Mouse (Mus musculus) Patski (cell line): ENCODE measurements at regions not wholly inside any gene's neighbourhood (a gene's known extent, or its start where the extent isn't known, plus 50 kb on each side); places are given as distances from the start of the nearest gene placed in this dataset.
A peak's percentile ranks its signal among the peaks of the same experiment; 100 is the strongest.

Experiments used
- ATAC-seq: fragments of 100-300 bp; one replicate; pipeline ENCODE4 v1.8.0; 2021
- CTCF ChIA-PET: fragments of 350-600 bp; sonication (Branson Sonifier 250); formaldehyde crosslinking; loops from one replicate; lab custom pipeline; 2022; ENCODE audit warnings: inconsistent platforms; lab: Charles Lee
- POLR2A ChIA-PET: fragments of 350-600 bp; sonication (Branson Sonifier 250); formaldehyde crosslinking; loops from one replicate; lab custom pipeline; 2022; ENCODE audit warnings: antibody characterized with exemption, inconsistent platforms; lab: Charles Lee
- DNase-seq: peaks from one replicate; pipeline ENCODE4 v3.0.0-alpha.2; 2011; ENCODE audit warnings: low read depth, low spot score
- H3K27me3 ChIP-seq: fragments of 371-371 bp; one replicate; pipeline ENCODE4 v1.5.1; 2021
- CTCF ChIP-seq: fragments of 100-300 bp; IDR thresholded peaks from one replicate; pipeline ENCODE4 v1.5.1; 2021
- in situ Hi-C: fragments of 300-500 bp; cut with MboI; formaldehyde crosslinking; loops from 3 replicates; pipeline ENCODE4 v1.11.1; 2018; ENCODE audit warnings: low pct_unique_long_range_greater_than_20kb, mixed read lengths

- no peaks in the 10 kb centered on the region for H3K27me3 ChIP-seq
- POLR2A ChIA-PET, result no interaction called here
- ATAC-seq (no peak), DNase-seq (no peak)
- no peak for TF ChIP-seq CTCF
- in situ Hi-C loops, result no loop called here
- CTCF ChIA-PET, result no interaction called here
These were observed 274.9 kb upstream of the Mpped2 start for GRCm38 (mm10) chr2:106418181-106418580.

DNA sequence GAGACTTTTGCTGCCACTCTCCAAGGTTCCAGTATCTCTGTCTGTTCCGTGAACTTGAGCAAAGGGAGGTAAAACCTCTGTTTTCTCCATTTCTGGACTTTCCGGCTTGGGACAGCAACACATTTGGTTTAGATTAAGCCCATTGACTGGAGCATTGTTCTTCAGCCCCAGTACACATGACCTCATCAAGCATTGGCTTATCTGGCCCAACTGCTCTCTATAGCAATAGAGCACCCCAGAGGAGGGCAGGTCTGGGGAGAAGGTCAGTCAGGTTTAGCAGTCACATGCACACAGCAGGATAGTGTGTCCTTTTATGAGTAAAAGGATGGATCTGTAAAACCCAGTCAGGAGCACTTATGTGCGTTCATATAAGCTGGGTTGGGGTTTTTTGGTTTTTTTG is 268.1 kb upstream of the Mpped2 start:
- H3K27me3 ChIP-seq, result no peaks in the 10 kb centered on the region
- ATAC-seq (no peak), DNase-seq (no peak)
- no peak for TF ChIP-seq CTCF
- in situ Hi-C loops, result no loop called here
- POLR2A ChIA-PET, result interaction anchor here (0.6 kb wide), 1 partner anchor 534 kb away, joined by 7 read pairs; no protein-coding TSS in a partner anchor
- CTCF ChIA-PET, result no interaction called here

GRCm38 (mm10) chr2:106425451-106425881 is 267.6 kb upstream of the Mpped2 start:
- no peak for DNase-seq
- no peaks in the 10 kb centered on the region for H3K27me3 ChIP-seq
- no peak for ATAC-seq
- no peak for TF ChIP-seq CTCF
- in situ Hi-C loops, result no loop called here
- ChIA-PET POLR2A (interaction anchor here (0.6 kb wide), 1 partner anchor 534 kb away, joined by 7 read pairs; no protein-coding TSS in a partner anchor), CTCF (no interaction called here)

DNA sequence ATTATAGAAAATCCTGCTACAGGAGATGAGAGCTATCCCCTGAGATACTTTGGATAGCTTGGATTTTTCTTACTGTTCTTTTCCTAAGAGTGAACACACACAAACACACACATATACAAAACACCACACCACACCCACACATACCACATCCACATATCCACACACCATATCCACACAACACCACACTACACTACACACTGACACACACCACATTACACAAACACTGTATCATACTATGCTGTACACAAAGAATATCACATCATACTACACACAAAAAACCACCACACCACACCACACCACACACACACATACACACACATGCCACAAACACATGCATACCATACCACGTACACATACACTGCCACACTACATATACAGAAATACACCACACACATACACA is 267.1 kb upstream of the Mpped2 start:
- in situ Hi-C loops, result no loop called here
- no peak for TF ChIP-seq CTCF
- DNase-seq, result no peak
- no peak for ATAC-seq
- CTCF ChIA-PET, result no interaction called here
- POLR2A ChIA-PET, result no interaction called here
- no peaks in the 10 kb centered on the region for H3K27me3 ChIP-seq

DNA sequence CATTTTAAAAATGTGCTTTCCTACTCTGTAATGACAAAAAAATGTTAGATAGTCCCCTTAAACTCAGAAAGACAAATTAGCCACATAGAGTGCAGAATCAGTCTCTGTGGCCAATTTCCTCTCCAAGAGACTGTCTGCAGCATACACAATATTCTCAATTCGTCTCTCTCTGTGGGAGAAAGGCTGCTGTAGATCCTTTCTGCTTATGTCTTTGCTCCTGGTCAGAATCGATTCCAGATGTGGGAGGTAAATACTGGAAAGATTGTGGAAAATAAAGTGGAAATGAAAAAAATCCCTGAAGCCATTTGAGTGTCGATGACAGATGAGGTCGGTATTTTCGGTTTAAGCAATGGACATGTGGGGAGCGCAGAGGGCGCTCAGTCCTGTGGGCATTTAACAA is 265.8 kb upstream of the Mpped2 start:
- no peak for TF ChIP-seq CTCF
- ChIA-PET POLR2A (no interaction called here), CTCF (no interaction called here)
- DNase-seq (no peak), ATAC-seq (no peak)
- in situ Hi-C loops, result no loop called here
- no peaks in the 10 kb centered on the region for H3K27me3 ChIP-seq

DNA sequence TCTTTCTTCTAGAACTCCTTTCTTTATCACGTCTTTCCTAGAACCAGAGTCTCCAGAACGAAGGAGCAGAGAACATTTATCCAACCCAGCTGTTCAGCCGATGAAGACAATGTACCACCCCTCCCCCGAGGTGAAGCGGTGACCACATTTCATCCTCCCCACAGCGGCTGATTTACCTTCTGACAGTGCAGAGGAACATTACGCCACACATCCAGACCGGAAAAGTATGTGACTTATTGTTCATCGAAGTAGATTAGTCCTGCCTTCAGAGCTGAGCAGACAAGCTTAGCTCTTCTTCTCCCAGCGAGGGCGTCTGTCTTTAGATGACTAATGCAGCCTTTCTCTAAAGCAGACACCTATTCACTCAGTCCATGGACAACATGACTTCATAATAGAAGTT is 264.2 kb upstream of the Mpped2 start:
- ChIA-PET CTCF (interaction anchor here (1.8 kb wide), 1 partner anchor 527 kb away, joined by 5 read pairs; no protein-coding TSS in a partner anchor), POLR2A (no interaction called here)
- in situ Hi-C loops, result no loop called here
- no peak for TF ChIP-seq CTCF
- no peak for ATAC-seq
- no peaks in the 10 kb centered on the region for H3K27me3 ChIP-seq
- DNase-seq, result no peak

GRCm38 (mm10) chr2:106431141-106431540 is 261.9 kb upstream of the Mpped2 start:
- in situ Hi-C loops, result loop anchor here (5.0 kb wide), 1 partner anchor 521 kb away; no protein-coding TSS in a partner anchor

GRCm38 (mm10) chr2:106431637-106432199 is 261.4 kb upstream of the Mpped2 start:
- POLR2A ChIA-PET, result no interaction called here
- no peak for TF ChIP-seq CTCF
- no peaks in the 10 kb centered on the region for H3K27me3 ChIP-seq
- CTCF ChIA-PET, result interaction anchor here (1.0 kb wide), 1 partner anchor 65 kb away, joined by 3 read pairs; no protein-coding TSS in a partner anchor
- DNase-seq (no peak), ATAC-seq (no peak)
- in situ Hi-C loops, result loop anchor here (5.0 kb wide), 1 partner anchor 521 kb away; no protein-coding TSS in a partner anchor

More at GRCm38 (mm10) chr2:106431141-106431540, 261.9 kb upstream of the Mpped2 start:
- DNase-seq, result peak; percentile 4
- ChIA-PET POLR2A (no interaction called here), CTCF (interaction anchor here (0.6 kb wide), 2 partner anchors 525 to 529 kb away, joined by 4 read pairs; no protein-coding TSS in a partner anchor)
- ATAC-seq, result no peak
- peak; percentile 86 for TF ChIP-seq CTCF
- no peaks in the 10 kb centered on the region for H3K27me3 ChIP-seq

GRCm38 (mm10) chr2:106436136-106436535 is 256.9 kb upstream of the Mpped2 start:
- ATAC-seq (no peak), DNase-seq (no peak)
- ChIA-PET CTCF (interaction anchor here (1.2 kb wide), 1 partner anchor 520 kb away, joined by 4 read pairs; no protein-coding TSS in a partner anchor), POLR2A (interaction anchor here (0.6 kb wide), 1 partner anchor 522 kb away, joined by 3 read pairs; no protein-coding TSS in a partner anchor)
- in situ Hi-C loops, result no loop called here
- peaks cover 3% of the 10 kb centered on the region for H3K27me3 ChIP-seq
- no peak for TF ChIP-seq CTCF

DNA sequence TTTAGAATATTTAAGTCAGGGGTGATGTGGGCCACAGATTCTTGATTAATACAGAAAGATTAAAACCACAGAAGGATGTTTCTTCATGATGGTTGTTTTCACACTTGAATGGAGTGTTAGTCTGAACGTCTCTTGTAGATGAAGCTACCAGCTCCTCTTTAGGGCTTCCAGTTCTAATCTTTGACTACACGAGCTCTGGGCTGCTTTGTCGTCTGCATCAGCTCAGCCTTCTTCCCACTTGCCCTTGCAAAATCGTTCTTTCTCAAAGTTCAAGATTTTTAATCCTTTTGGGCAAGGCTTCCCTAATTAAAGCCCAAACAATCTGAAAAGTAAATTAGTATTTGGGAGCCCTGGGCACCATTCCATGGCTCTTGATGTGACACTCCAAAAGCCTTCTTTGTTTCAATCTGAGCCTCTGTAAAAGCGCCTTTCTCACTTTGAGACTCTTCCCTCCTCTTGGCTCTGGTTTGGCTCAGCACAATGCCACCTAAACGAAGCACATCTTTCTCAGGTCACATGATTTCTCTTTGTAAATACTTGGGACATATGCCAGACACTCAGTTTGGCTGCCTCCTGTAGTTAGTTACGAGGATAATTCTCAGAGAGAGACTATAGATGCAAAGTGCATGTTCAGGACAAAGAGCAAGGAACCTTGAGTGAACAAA is 238.6 kb upstream of the Mpped2 start:
- ATAC-seq, result no peak
- in situ Hi-C loops, result no loop called here
- no peak for TF ChIP-seq CTCF
- ChIA-PET CTCF (no interaction called here), POLR2A (no interaction called here)
- no peaks in the 10 kb centered on the region for H3K27me3 ChIP-seq
- DNase-seq, result no peak

DNA sequence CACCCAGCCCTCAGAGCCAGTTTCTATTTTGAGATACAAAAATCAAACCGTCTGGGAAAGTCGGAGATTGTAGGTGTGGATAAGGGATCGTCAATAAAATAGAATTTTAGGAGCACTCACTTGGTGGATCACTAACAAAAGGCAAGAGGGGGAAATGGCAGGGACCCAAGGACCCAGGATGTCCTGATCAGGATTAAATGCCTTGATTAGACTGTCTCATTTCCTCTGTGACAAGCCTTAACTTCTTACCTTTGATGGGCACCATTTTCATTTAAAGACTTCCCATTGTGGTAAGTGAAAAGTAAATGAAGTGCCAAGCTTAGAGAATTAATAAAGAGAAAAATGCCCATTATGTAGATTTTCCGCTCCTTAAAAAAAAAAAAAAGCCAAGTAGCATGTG is 238.0 kb upstream of the Mpped2 start:
- no peaks in the 10 kb centered on the region for H3K27me3 ChIP-seq
- ATAC-seq (no peak), DNase-seq (no peak)
- ChIA-PET POLR2A (no interaction called here), CTCF (no interaction called here)
- in situ Hi-C loops, result no loop called here
- TF ChIP-seq CTCF, result no peak
